Comparison of ENCODE assay signal across 13 mouse cellular contexts in the genomic region with DNA sequence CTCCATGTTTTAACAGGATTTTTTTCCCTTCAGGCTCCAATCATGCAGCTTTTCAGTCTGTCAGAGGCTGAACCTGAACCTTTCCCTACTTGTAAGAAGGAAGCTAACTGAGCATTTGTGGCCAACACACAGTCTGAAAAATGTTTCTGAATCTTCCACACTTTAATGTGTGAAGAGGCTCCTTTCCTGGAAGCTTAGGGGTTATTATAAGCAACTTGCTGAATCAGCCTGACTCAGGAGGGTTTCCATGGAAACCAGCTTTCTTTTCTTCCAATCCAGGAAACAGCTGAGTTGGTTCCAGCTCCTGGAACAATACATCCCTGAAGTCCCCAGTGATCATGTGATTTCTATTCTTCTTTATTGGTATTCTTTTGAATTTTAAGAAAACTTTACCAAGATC.
A peak's percentile ranks its signal among the peaks of the same experiment; 100 is the strongest.
DNase-seq lines count a peak whose midpoint lies in the region; TF ChIP-seq lines count a peak whose summit lies in the region.
"Had no signal": no experiment of that assay in that cellular context is flagged by ENCODE, and none has a peak within 500 bp of the region (broad histone marks: within the 10 kb centered on the region; RNA-seq: fewer than 3 reads in every experiment).

No protein-coding gene starts in this region.

- TF ChIP-seq POLR2A in brain, embryonic 14.5 days (IDR thresholded peaks at IDR 0.05; ENCODE audit: borderline replicate concordance, extremely low read depth, insufficient read depth, insufficient read length, poor library complexity, severe bottlenecking): no peak
- TF ChIP-seq POLR2A in lung, adult 2 months (IDR thresholded peaks at IDR 0.05; ENCODE audit: borderline replicate concordance, extremely low read depth, low read depth, low read length): no peak

- no peak overlapping the region for H3K4me3 ChIP-seq in lung, adult 2 months (replicated peaks; ENCODE audit: extremely low read depth, low read depth, low read length)
- H3K4me3 ChIP-seq: limb, embryonic 15.5 days; neural tube, embryonic 13.5 days had no signal

- TF ChIP-seq CTCF in brain, embryonic 14.5 days (IDR thresholded peaks at IDR 0.05; ENCODE audit: borderline replicate concordance, extremely low read depth, insufficient read depth, insufficient read length): no peak
- no peak for TF ChIP-seq CTCF in lung, adult 2 months (IDR thresholded peaks at IDR 0.05; ENCODE audit: insufficient read depth, low read length)

- no peaks in the 10 kb centered on the region for H3K4me1 ChIP-seq in lung, adult 2 months (ENCODE audit: control insufficient read depth, insufficient read depth, low read length)
- H3K4me1 ChIP-seq: limb, embryonic 15.5 days had no signal

- peak; percentile 58 for DNase-seq in R1 (ENCODE audit: low read depth, low spot score)
- peak; percentile 84 for DNase-seq in brain, embryonic 14.5 days (ENCODE audit: low read depth)
- peak; percentile 36 to 78 for DNase-seq in frontal cortex, postnatal 36 days (ENCODE audit: low spot score in 2 of 2)
- peak; percentile 20 for DNase-seq in mesoderm, embryonic 11.5 days (ENCODE audit: low read depth, low spot score)
- no peak for DNase-seq in adrenal gland, postnatal 4 days (ENCODE audit: low spot score in 2 of 2)
- no peak for DNase-seq in lung, adult 2 months
- no peak for DNase-seq in gastrocnemius, adult 18-20 months (ENCODE audit: low spot score)
- DNase-seq in adrenal gland, adult 2 months: no peak
- DNase-seq: adrenal gland, postnatal 10 days; cerebellum, adult 9-11 months; kidney, adult 2 months had no signal

Comparison
In these comparisons a context has a peak if more than half of its experiments do, and no peak if none do; other contexts are left out.
1. DNase-seq: peak in R1 (single experiment), brain, embryonic 14.5 days (single experiment), frontal cortex, postnatal 36 days (2 of 2) and mesoderm, embryonic 11.5 days (single experiment); none in adrenal gland, postnatal 4 days (0 of 2), lung, adult 2 months (single experiment), gastrocnemius, adult 18-20 months (single experiment) and adrenal gland, adult 2 months (single experiment).